Mouse (Mus musculus) CD4-positive, CD25-positive, alpha-beta regulatory T cell, adult 4 months (primary cell): ENCODE results near the gene 2210408I21Rik. TPM values are rescaled to one million over a fixed set of nuclear protein-coding genes. Genes with fewer than 3 reads are reported as not detected.

Experiments
- ATAC-seq: one replicate; pipeline ENCODE4 v1.8.0; 2017
- polyA plus RNA-seq, 2 experiments: library from polyadenylated mRNA; unstranded; fragments of 100-300 nt; shearing (Covaris generic); gene quantifications; one replicate each; pipeline ENCODE4 v1.2.1; 2017

The 2210408I21Rik gene
- polyA plus RNA-seq, 2 experiments from 2014 or later, result 2.1 to 2.7 TPM

- ATAC-seq, result no peak
Measured at GRCm38 (mm10) chr13:77278659-77279413, 143.5 kb downstream of the 2210408I21Rik start.

- no peak for ATAC-seq
Measured at GRCm38 (mm10) chr13:77295519-77295918, 160.2 kb downstream of the 2210408I21Rik start.

- no peak for ATAC-seq
Measured at GRCm38 (mm10) chr13:77324101-77324500, 188.8 kb downstream of the 2210408I21Rik start.

GRCm38 (mm10) chr13:77326174-77326959, 191.0 kb downstream of the 2210408I21Rik start:
- ATAC-seq, result no peak

GRCm38 (mm10) chr13:77342097-77342496, 206.8 kb downstream of the 2210408I21Rik start:
- ATAC-seq, result no peak

GRCm38 (mm10) chr13:77385448-77385970, 250.2 kb downstream of the 2210408I21Rik start:
- no peak for ATAC-seq

GRCm38 (mm10) chr13:77386001-77386400, 250.7 kb downstream of the 2210408I21Rik start:
- no peak for ATAC-seq

GRCm38 (mm10) chr13:77388148-77388547, 252.8 kb downstream of the 2210408I21Rik start:
- no peak for ATAC-seq

- no peak for ATAC-seq
Measured at GRCm38 (mm10) chr13:77389209-77389608, 253.9 kb downstream of the 2210408I21Rik start.

GRCm38 (mm10) chr13:77396374-77396773, 261.0 kb downstream of the 2210408I21Rik start:
- ATAC-seq, result no peak

- no peak for ATAC-seq
Measured at GRCm38 (mm10) chr13:77396981-77397380, 261.6 kb downstream of the 2210408I21Rik start.

GRCm38 (mm10) chr13:77397646-77398045, 262.3 kb downstream of the 2210408I21Rik start:
- ATAC-seq, result no peak

GRCm38 (mm10) chr13:77398477-77398876, 263.1 kb downstream of the 2210408I21Rik start:
- no peak for ATAC-seq

- ATAC-seq, result no peak
Measured at GRCm38 (mm10) chr13:77400762-77401161, 265.4 kb downstream of the 2210408I21Rik start.

GRCm38 (mm10) chr13:77408530-77408929, 273.2 kb downstream of the 2210408I21Rik start:
- ATAC-seq, result no peak

GRCm38 (mm10) chr13:77409804-77410203, 274.5 kb downstream of the 2210408I21Rik start:
- ATAC-seq, result no peak

- ATAC-seq, result no peak
Measured at GRCm38 (mm10) chr13:77412829-77413228, 277.5 kb downstream of the 2210408I21Rik start.

GRCm38 (mm10) chr13:77450007-77450567, 314.7 kb downstream of the 2210408I21Rik start:
- no peak for ATAC-seq

- ATAC-seq, result no peak
Measured at GRCm38 (mm10) chr13:77470093-77470621, 334.8 kb downstream of the 2210408I21Rik start.

GRCm38 (mm10) chr13:77476420-77476819, 341.1 kb downstream of the 2210408I21Rik start:
- no peak for ATAC-seq

GRCm38 (mm10) chr13:77478425-77479119, 343.2 kb downstream of the 2210408I21Rik start:
- no peak for ATAC-seq
